Mouse (Mus musculus) lung, postnatal 0 days (tissue): ENCODE measurements around the gene Gtpbp1.

Experiments used
- CTCF ChIP-seq: IDR thresholded peaks from 2 replicates; pipeline ENCODE4 v1.5.1; 2016; ENCODE audit warnings: antibody characterized with exemption, mild to moderate bottlenecking
- EP300 ChIP-seq: IDR thresholded peaks from 2 replicates; pipeline ENCODE4 v1.6.1; 2016; ENCODE audit warnings: antibody characterized with exemption, mild to moderate bottlenecking, control low read depth

GRCm38 (mm10) chr15:79687646-79688267, 2.9 kb upstream of the Gtpbp1 start, which contains the start of gene Josd1:
- TF ChIP-seq EP300 (no peak), CTCF (no peak; the same call in 1 of the 2 replicates)
